Mouse (Mus musculus): ENCODE measurements around the gene Mgea5.

The Mgea5 gene

GRCm38 (mm10) chr19:45734762-45735161, 48.9 kb downstream of the Mgea5 start:
- in situ Hi-C loops (cut with MseI, MboI) = no loop called here

GRCm38 (mm10) chr19:45734191-45734590, 49.4 kb downstream of the Mgea5 start:
- in situ Hi-C loops (cut with MseI, MboI) = no loop called here

GRCm38 (mm10) chr19:45733564-45733963, 50.1 kb downstream of the Mgea5 start:
- in situ Hi-C loops (cut with MseI, MboI) = no loop called here

- in situ Hi-C loops (cut with MseI, MboI) = no loop called here
Measured at GRCm38 (mm10) chr19:45731658-45732057, 52.0 kb downstream of the Mgea5 start.

- in situ Hi-C loops (cut with MseI, MboI) = no loop called here
Measured at GRCm38 (mm10) chr19:45730042-45730441, 53.6 kb downstream of the Mgea5 start.

- in situ Hi-C loops (cut with MseI, MboI) = no loop called here
Measured at GRCm38 (mm10) chr19:45727231-45727630, 56.4 kb downstream of the Mgea5 start.

GRCm38 (mm10) chr19:45725677-45726277, 57.9 kb downstream of the Mgea5 start:
- in situ Hi-C loops (cut with MseI, MboI) = no loop called here

GRCm38 (mm10) chr19:45722188-45722587, 61.4 kb downstream of the Mgea5 start:
- in situ Hi-C loops (cut with MseI, MboI) = no loop called here

- in situ Hi-C loops (cut with MseI, MboI) = no loop called here
Measured at GRCm38 (mm10) chr19:45718286-45718685, 65.4 kb downstream of the Mgea5 start.

- in situ Hi-C loops (cut with MseI, MboI) = no loop called here
Measured at GRCm38 (mm10) chr19:45717493-45718220, 66.0 kb downstream of the Mgea5 start.

- in situ Hi-C loops (cut with MseI, MboI) = no loop called here
Measured at GRCm38 (mm10) chr19:45708704-45709103, 74.9 kb downstream of the Mgea5 start.
